Mouse (Mus musculus) thymus, adult 2 months (tissue): ENCODE data around the gene Scn7a.

ENCODE experiments used
- CTCF ChIP-seq: fragments of 200-500 bp; IDR thresholded peaks from 2 replicates; pipeline ENCODE4 v1.5.1; 2012; ENCODE audit warnings: mild to moderate bottlenecking, control low read depth, low read length, moderate library complexity, borderline replicate concordance; ENCODE audit not compliant: control insufficient read depth, poor library complexity, insufficient read depth; ENCODE audit errors: extremely low read depth
- POLR2A ChIP-seq: fragments of 200-500 bp; IDR thresholded peaks from 2 replicates; pipeline ENCODE4 v1.6.1; 2012; ENCODE audit warnings: mild to moderate bottlenecking, low read length, control low read depth, moderate library complexity; ENCODE audit not compliant: control insufficient read depth, poor library complexity, insufficient read depth; ENCODE audit errors: extremely low read depth

GRCm38 (mm10) chr2:66692300-66692699 is 92.4 kb downstream of the Scn7a start:
- TF ChIP-seq CTCF (no peak), POLR2A (no peak)
